Mouse (Mus musculus) G1E (cell line): ENCODE measurements at regions not wholly inside any gene's neighbourhood (a gene's known extent, or its start where the extent isn't known, plus 50 kb on each side); places are given as distances from the start of the nearest gene placed in this dataset.
"Not testable (repeated sequence)": the region's sequence is repeated elsewhere in the genome, so short reads cannot be mapped to it uniquely, and the experiment has no call there.

Source experiments
- ATAC-seq: 2 replicates; pipeline ENCODE4 v1.8.0; 2016; ENCODE audit warnings: mild to moderate bottlenecking; ENCODE audit not compliant: insufficient number of reproducible peaks, poor library complexity, low FRiP score, severe bottlenecking; ENCODE audit errors: extremely low read depth
- DNase-seq: peaks from one replicate; pipeline ENCODE4 v3.0.0; 2012; ENCODE audit warnings: low spot score
- H3K27me3 ChIP-seq: 2 replicates; pipeline ENCODE4 v1.6.1; 2012; ENCODE audit warnings: mild to moderate bottlenecking, low read length, inconsistent platforms; ENCODE audit not compliant: insufficient read depth
- H3K36me3 ChIP-seq: replicated peaks from 2 replicates; pipeline ENCODE3; 2012; ENCODE audit warnings: mild to moderate bottlenecking, inconsistent platforms
- H3K4me1 ChIP-seq: 2 replicates; pipeline ENCODE4 v1.6.1; 2012; ENCODE audit warnings: low read depth, low read length, inconsistent platforms, mixed read lengths; ENCODE audit not compliant: insufficient read depth
- H3K4me3 ChIP-seq: 2 replicates; pipeline ENCODE4 v1.5.1; 2012; ENCODE audit warnings: low read depth, mild to moderate bottlenecking, inconsistent platforms, low read length, moderate library complexity, mixed read lengths
- H3K9me3 ChIP-seq: replicated peaks from 2 replicates; pipeline ENCODE4 v1.6.1; 2012; ENCODE audit warnings: inconsistent platforms
- CTCF ChIP-seq: IDR thresholded peaks from 2 replicates; pipeline ENCODE4 v1.5.1; 2012; ENCODE audit warnings: low read depth, low read length, inconsistent platforms, mixed read lengths
- GATA1 ChIP-seq: IDR thresholded peaks from 2 replicates; pipeline ENCODE4 v1.6.1; 2012; ENCODE audit warnings: borderline replicate concordance, low read length, inconsistent platforms, mixed read lengths
- GATA2 ChIP-seq: IDR thresholded peaks from 2 replicates; pipeline ENCODE4 v1.6.1; 2012; ENCODE audit warnings: low read depth, low read length, inconsistent platforms, borderline replicate concordance
- POLR2AphosphoS5 ChIP-seq: IDR thresholded peaks from 2 replicates; pipeline ENCODE4 v1.6.1; 2012; ENCODE audit warnings: low read depth, low read length, inconsistent platforms; ENCODE audit not compliant: insufficient replicate concordance
- TAL1 ChIP-seq: conservative IDR thresholded peaks from 2 replicates; pipeline ENCODE4 v1.6.1; 2012; ENCODE audit warnings: low read depth, low read length, inconsistent platforms, mixed read lengths

- ATAC-seq (no peak), DNase-seq (no peak)
- Histone ChIP-seq H3K27me3 (peaks cover 8% of the 10 kb centered on the region; the same call in 1 of the 2 replicates), H3K36me3 (no peaks in the 10 kb centered on the region), H3K9me3 (no peaks in the 10 kb centered on the region), H3K4me3 (no peak overlapping the region), H3K4me1 (no peaks in the 10 kb centered on the region)
- TF ChIP-seq GATA1 (no peak), TAL1 (no peak), CTCF (no peak), GATA2 (no peak), POLR2AphosphoS5 (no peak)
These were observed 110.5 kb downstream of the Fam43a start for GRCm38 (mm10) chr16:30709975-30710374.

- DNase-seq (no peak), ATAC-seq (no peak)
- H3K4me1 ChIP-seq: no peaks in the 10 kb centered on the region
- H3K4me3 ChIP-seq: no peak overlapping the region
- peaks cover 6% of the 10 kb centered on the region; the same call in 1 of the 2 replicates for H3K27me3 ChIP-seq
- no peaks in the 10 kb centered on the region for H3K36me3 ChIP-seq
- TF ChIP-seq GATA1 (no peak), GATA2 (no peak), POLR2AphosphoS5 (no peak), CTCF (no peak), TAL1 (no peak)
- H3K9me3 ChIP-seq: no peaks in the 10 kb centered on the region
These were observed 113.0 kb downstream of the Fam43a start for GRCm38 (mm10) chr16:30712570-30712969.

GRCm38 (mm10) chr16:30717577-30717976 is 118.1 kb downstream of the Fam43a start:
- not testable (repeated sequence) for H3K4me3 ChIP-seq, H3K9me3 ChIP-seq, DNase-seq, ATAC-seq, H3K4me1 ChIP-seq, H3K27me3 ChIP-seq, H3K36me3 ChIP-seq

GRCm38 (mm10) chr16:30720791-30721190 is 121.3 kb downstream of the Fam43a start:
- H3K9me3 ChIP-seq: no peaks in the 10 kb centered on the region
- H3K36me3 ChIP-seq: no peaks in the 10 kb centered on the region
- DNase-seq: no peak
- H3K4me3 ChIP-seq: no peak overlapping the region
- no peaks in the 10 kb centered on the region for H3K4me1 ChIP-seq
- no peak for ATAC-seq
- H3K27me3 ChIP-seq: peaks cover 9% of the 10 kb centered on the region
- no peak for TF ChIP-seq POLR2AphosphoS5

- no peaks in the 10 kb centered on the region for H3K36me3 ChIP-seq
- no peaks in the 10 kb centered on the region for H3K9me3 ChIP-seq
- no peaks in the 10 kb centered on the region for H3K4me1 ChIP-seq
- DNase-seq: no peak
- no peak for ATAC-seq
- TF ChIP-seq POLR2AphosphoS5 (no peak), CTCF (no peak), GATA1 (no peak), TAL1 (no peak), GATA2 (no peak)
- H3K4me3 ChIP-seq: no peak overlapping the region
- H3K27me3 ChIP-seq: peaks cover 9% of the 10 kb centered on the region
These were observed 121.7 kb downstream of the Fam43a start for GRCm38 (mm10) chr16:30721223-30721622.

GRCm38 (mm10) chr16:30722372-30722771 is 122.8 kb downstream of the Fam43a start:
- DNase-seq: no peak
- H3K4me1 ChIP-seq: no peaks in the 10 kb centered on the region
- no peak for TF ChIP-seq TAL1
- no peak for TF ChIP-seq GATA1
- no peak for TF ChIP-seq CTCF
- no peaks in the 10 kb centered on the region for H3K36me3 ChIP-seq
- no peaks in the 10 kb centered on the region for H3K9me3 ChIP-seq
- H3K4me3 ChIP-seq: no peak overlapping the region
- no peak for ATAC-seq
- H3K27me3 ChIP-seq: peaks cover 9% of the 10 kb centered on the region

- no peaks in the 10 kb centered on the region for H3K36me3 ChIP-seq
- H3K9me3 ChIP-seq: no peaks in the 10 kb centered on the region
- no peaks in the 10 kb centered on the region for H3K4me1 ChIP-seq
- no peak for TF ChIP-seq GATA2
- no peak for TF ChIP-seq POLR2AphosphoS5
- no peak for TF ChIP-seq CTCF
- no peak for TF ChIP-seq TAL1
- TF ChIP-seq GATA1: no peak
- no peak overlapping the region for H3K4me3 ChIP-seq
- DNase-seq (no peak), ATAC-seq (no peak)
- peaks cover 9% of the 10 kb centered on the region for H3K27me3 ChIP-seq
These were observed 125.1 kb downstream of the Fam43a start for GRCm38 (mm10) chr16:30724591-30724990.
